Mouse (Mus musculus) limb, embryonic 13.5 days (tissue): Measurements from ENCODE around the gene 4933424G06Rik. TPM values are rescaled to one million over a fixed set of nuclear protein-coding genes. Genes with fewer than 3 reads are reported as not detected.

Source experiments
- ATAC-seq: fragments of 200-750 bp; cut with Nextera tagmentation; 2 replicates; pipeline ENCODE4 v1.8.0; 2017; ENCODE audit warnings: low read depth, moderate number of reproducible peaks, moderate TSS enrichment; ENCODE audit not compliant: low FRiP score
- H3K27ac ChIP-seq: fragments of 300-500 bp; sonication (generic); 2 replicates; pipeline ENCODE4 v1.5.1; 2015; ENCODE audit warnings: inconsistent platforms, mild to moderate bottlenecking, moderate library complexity
- H3K27me3 ChIP-seq: fragments of 300-500 bp; sonication (generic); 2 replicates; pipeline ENCODE4 v1.6.1; 2015; ENCODE audit warnings: mild to moderate bottlenecking, inconsistent platforms
- H3K36me3 ChIP-seq: fragments of 300-500 bp; sonication (generic); 2 replicates; pipeline ENCODE4 v1.6.1; 2015; ENCODE audit warnings: inconsistent platforms, mild to moderate bottlenecking, moderate library complexity
- H3K4me1 ChIP-seq: fragments of 300-500 bp; sonication (generic); 2 replicates; pipeline ENCODE4 v1.6.1; 2015; ENCODE audit warnings: inconsistent platforms
- H3K4me2 ChIP-seq: fragments of 300-500 bp; sonication (generic); replicated peaks from 2 replicates; pipeline ENCODE4 v1.6.1; 2015; ENCODE audit warnings: inconsistent platforms, mild to moderate bottlenecking, moderate library complexity
- H3K4me3 ChIP-seq: fragments of 300-500 bp; sonication (generic); 2 replicates; pipeline ENCODE4 v1.5.1; 2015; ENCODE audit warnings: moderate library complexity, mild to moderate bottlenecking, inconsistent platforms
- H3K9ac ChIP-seq: fragments of 300-500 bp; sonication (generic); 2 replicates; pipeline ENCODE4 v1.6.1; 2015; ENCODE audit warnings: mild to moderate bottlenecking, inconsistent platforms
- H3K9me3 ChIP-seq: fragments of 300-500 bp; sonication (generic); 2 replicates; pipeline ENCODE4 v1.6.1; 2016; ENCODE audit warnings: inconsistent platforms
- WGBS: fragments of 180-500 bp; shearing (Covaris S2); methylation state at CpG from one replicate; pipeline ENCODE4 v1.1.7; 2015; 5-methylcytosine and 5-hydroxymethylcytosine counted together
- polyA plus RNA-seq: library from polyadenylated mRNA; unstranded; fragments of >200 nt; fragmentation: Nextera tagmentation; extraction: Ambion mirVana; gene quantifications from 2 replicates; pipeline ENCODE4 v1.2.1, GENCODE M21; 2015

Gene 4933424G06Rik
- polyA plus RNA-seq, 1 experiment from 2014 or later: not detected

DNA sequence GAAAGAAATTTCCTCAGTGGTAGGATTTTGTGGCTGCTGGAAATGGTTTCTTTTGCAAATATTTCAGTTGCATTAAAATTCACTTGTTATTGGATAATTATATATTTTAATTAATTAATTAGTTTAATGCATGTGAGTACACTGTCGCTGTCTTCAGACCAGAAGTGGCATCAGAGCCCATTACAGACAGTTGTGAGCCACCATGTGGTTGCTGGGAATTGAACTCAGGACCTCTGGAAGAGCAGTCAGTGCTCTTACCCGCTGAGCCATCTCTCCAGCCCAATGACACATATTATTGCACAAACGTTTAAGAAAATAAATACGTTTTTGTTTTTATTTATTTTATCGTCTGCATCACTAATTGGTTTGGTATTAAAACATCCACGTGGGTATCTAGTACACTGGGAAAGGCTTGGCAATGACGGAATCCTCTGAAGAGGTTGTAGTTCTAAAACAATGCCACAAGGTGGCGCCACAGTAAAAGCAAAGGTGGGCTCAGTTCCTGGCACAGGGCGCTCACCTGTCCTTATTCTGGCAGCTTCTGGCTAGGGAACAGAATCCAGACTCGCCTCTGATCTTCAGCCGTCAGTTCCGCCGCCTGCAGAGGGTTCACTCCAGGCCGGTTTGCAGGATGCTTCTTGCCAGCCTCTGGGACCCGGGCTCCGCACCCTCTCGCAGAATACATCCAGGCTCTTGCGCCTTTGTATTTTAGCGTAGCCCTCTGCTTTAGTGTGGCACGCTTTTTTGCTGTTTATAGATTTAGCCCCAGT lies 74.6 kb downstream of the 4933424G06Rik start:
- peaks cover 12% of the 10 kb centered on the region for H3K4me1 ChIP-seq
- peak overlapping the region; percentile 42 for H3K4me3 ChIP-seq
- peak; percentile 48 for ATAC-seq
- WGBS: 3% methylated on average over 20 of the region's 20 CpGs
- H3K36me3 ChIP-seq: no peaks in the 10 kb centered on the region
- H3K9me3 ChIP-seq: no peaks in the 10 kb centered on the region
- peak overlapping the region; percentile 84 for H3K4me2 ChIP-seq
- peak overlapping the region; percentile 59 for H3K9ac ChIP-seq
- no peak overlapping the region for H3K27ac ChIP-seq
- H3K27me3 ChIP-seq: peaks cover 16% of the 10 kb centered on the region

DNA sequence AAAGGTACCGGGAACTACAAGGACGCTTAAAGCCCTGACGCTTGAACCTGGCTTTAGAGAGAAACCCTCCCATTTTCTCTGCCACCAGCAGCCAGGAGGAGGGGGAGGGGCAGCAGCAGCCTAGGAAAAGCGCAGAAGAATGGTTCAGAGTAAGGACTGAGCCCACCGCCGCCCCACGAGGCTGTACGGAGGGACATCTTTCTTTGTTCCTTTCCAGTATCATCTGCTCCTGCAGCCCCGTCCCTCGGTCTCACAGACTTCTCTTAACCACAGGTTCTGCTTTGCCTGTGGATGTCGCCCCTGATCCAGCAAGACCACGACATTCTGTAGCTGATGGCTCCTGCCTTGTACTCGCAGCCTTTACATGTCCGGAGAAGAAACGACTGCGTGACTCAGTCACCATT lies 75.3 kb downstream of the 4933424G06Rik start:
- Histone ChIP-seq H3K4me3 (peak overlapping the region; percentile 42), H3K27me3 (peaks cover 16% of the 10 kb centered on the region), H3K4me1 (peaks cover 12% of the 10 kb centered on the region), H3K36me3 (peaks cover 2% of the 10 kb centered on the region), H3K4me2 (peak overlapping the region; percentile 84), H3K27ac (no peak overlapping the region), H3K9me3 (no peaks in the 10 kb centered on the region), H3K9ac (peak overlapping the region; percentile 59)
- no peak; the same call in 1 of the 2 replicates for ATAC-seq
- WGBS: 4% methylated on average over 16 of the region's 16 CpGs

DNA sequence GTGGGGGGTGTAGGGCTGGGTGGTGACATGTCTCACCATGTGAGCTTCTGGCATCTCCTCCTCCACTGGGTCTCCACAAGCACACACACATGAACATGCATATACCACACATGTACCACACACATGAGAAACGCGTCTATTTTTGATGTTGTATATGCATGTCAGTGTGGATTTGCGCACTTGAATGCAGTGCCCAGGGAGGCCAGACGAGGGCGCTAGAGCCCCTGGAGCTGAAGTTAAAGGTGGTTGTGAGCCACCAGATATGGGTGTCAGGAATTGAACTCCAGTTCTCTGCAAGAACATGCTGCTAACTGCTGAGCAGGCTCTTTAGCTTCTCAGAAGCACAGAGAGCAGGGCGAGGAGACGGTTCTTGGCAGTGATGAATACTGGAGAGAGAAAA lies 76.4 kb downstream of the 4933424G06Rik start:
- Histone ChIP-seq H3K36me3 (peaks cover 11% of the 10 kb centered on the region), H3K4me2 (no peak overlapping the region), H3K9ac (no peak overlapping the region), H3K4me3 (no peak overlapping the region), H3K4me1 (peaks cover 12% of the 10 kb centered on the region), H3K9me3 (no peaks in the 10 kb centered on the region), H3K27me3 (peaks cover 16% of the 10 kb centered on the region), H3K27ac (no peak overlapping the region)
- ATAC-seq: no peak
- 93% methylated on average over 7 of the region's 7 CpGs for WGBS

DNA sequence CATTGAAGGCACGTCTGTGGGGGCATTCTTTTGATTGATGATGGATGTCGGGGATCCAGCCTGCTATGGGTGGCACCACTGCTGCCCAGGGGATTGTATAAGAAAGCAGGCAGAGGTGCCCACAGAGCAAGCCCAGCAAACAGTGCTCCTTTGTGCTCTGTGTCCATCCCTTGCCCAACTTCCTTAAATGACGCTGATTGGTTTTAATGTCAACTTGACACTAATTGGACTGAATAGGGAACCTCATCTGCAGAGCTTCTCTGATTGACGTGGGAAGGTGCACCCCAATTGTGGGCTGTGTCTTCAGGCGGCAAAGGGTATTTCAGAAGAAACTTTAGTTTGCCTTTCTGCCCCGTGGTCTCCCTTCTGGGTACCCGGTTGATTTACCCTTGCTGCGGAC lies 79.5 kb downstream of the 4933424G06Rik start:
- Histone ChIP-seq H3K27ac (no peak overlapping the region), H3K9me3 (no peaks in the 10 kb centered on the region), H3K4me1 (peaks cover 12% of the 10 kb centered on the region), H3K9ac (no peak overlapping the region), H3K27me3 (0 out of 2 replicates have a peak, but pooled peaks cover 8% of the 10 kb centered on the region), H3K4me2 (no peak overlapping the region), H3K4me3 (no peak overlapping the region), H3K36me3 (peaks cover 37% of the 10 kb centered on the region)
- WGBS: 83% methylated on average over 8 of the region's 8 CpGs
- ATAC-seq: no peak

DNA sequence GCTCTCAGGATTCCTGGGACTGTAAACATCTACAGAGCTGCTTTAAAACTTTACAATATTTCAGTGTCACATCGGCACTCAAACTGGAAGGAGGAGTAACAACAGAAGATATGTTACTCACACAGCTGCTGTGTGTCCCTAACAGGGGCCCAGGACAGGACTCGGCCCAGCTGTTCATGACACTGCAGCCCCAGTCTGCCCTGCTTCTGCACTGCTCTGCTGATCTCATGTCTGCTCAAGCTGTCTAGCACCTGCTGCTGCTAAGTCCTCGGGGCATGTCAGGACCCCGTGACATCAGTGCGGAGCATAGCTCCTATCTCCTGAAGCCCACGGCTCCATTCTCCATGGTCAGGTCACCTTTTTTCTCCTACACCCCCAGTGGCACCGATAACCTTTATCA lies 86.8 kb downstream of the 4933424G06Rik start:
- peak; percentile 79 for ATAC-seq
- Histone ChIP-seq H3K9me3 (no peaks in the 10 kb centered on the region), H3K4me1 (no peaks in the 10 kb centered on the region), H3K4me2 (no peak overlapping the region), H3K36me3 (peaks cover 93% of the 10 kb centered on the region), H3K27ac (no peak overlapping the region), H3K4me3 (no peak overlapping the region), H3K27me3 (no peaks in the 10 kb centered on the region), H3K9ac (no peak overlapping the region)
- WGBS: 88% methylated on average over 7 of the region's 7 CpGs

DNA sequence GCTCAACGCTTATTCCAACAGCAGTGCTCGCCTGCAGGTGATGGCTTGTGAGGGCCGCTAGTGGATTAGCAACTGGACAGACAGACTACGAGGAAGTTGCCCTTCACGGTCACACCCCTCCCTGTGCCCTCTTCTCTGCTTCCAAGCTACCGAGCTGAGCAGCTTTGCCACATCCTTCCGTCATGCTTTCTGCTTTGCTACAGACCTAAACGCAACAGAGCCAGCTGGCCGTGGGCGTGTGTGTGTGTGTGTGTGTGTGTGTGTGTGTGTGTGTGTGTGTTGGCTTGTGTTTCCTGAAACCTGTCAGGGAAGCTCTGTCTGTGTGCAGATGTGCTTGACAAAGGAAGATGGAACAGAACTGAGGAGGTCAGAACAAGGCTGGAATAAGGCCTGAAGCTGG lies 87.5 kb downstream of the 4933424G06Rik start:
- Histone ChIP-seq H3K9me3 (no peaks in the 10 kb centered on the region), H3K4me3 (no peak overlapping the region), H3K36me3 (peaks cover 96% of the 10 kb centered on the region), H3K4me1 (no peaks in the 10 kb centered on the region), H3K27ac (no peak overlapping the region), H3K9ac (no peak overlapping the region), H3K4me2 (no peak overlapping the region), H3K27me3 (no peaks in the 10 kb centered on the region)
- WGBS: 85% methylated on average over 10 of the region's 10 CpGs
- ATAC-seq: no peak

DNA sequence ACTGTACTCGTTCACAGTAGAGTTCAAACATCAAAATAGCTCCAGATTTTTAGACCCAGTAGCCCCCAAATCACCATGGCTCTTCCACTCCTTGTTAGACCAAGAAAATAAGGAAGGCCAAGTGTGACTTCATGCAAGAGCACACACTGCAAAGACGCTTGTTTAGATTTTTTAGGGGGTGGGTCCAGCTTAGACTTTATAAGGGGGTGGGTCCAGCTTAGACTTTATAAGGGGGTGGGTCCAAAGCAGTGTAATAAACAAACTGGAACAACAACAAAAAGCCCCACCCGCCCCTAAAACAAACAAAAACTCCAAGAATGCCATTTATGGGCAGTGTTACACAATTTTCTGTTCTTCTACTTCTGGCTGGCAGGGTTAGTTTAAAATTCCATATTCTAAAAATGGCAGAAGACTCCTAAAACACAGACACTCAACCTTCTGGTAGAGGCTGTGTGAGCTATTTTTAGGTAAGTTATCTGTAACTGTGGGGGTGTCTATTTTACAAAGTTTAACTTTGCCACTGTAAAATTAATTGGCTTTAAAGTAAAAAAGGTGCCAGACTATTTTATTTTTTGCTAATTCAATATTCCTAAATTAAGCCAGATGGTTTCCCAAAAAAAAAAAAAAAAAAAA lies 90.5 kb downstream of the 4933424G06Rik start:
- H3K4me2 ChIP-seq: no peak overlapping the region
- no peaks in the 10 kb centered on the region for H3K27me3 ChIP-seq
- H3K4me1 ChIP-seq: no peaks in the 10 kb centered on the region
- H3K9ac ChIP-seq: no peak overlapping the region
- H3K9me3 ChIP-seq: no peaks in the 10 kb centered on the region
- H3K36me3 ChIP-seq: peaks cover 92% of the 10 kb centered on the region
- WGBS: 74% methylated on average over 3 of the region's 3 CpGs
- no peak for ATAC-seq
- no peak overlapping the region for H3K27ac ChIP-seq
- H3K4me3 ChIP-seq: no peak overlapping the region

DNA sequence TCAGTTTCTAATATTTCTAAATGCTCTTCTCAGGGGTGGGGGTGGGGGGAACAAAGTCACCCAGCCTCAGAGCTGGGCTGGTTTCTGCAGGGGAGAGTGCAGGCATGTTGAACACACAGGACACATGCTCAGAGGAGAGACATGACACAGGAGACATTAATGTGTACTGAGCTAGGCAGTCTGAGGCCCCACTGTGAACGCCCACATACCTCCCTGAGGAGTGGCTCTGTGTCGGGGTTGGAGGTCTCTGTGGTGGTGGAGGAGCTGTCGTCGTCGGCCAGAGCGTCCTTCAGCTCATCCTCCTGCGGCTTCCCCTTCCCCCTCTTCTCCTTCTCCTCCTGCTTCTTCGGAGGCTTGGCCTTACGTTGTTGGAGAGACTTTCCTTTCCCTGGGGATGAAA lies 94.3 kb downstream of the 4933424G06Rik start:
- H3K36me3 ChIP-seq: peaks cover 91% of the 10 kb centered on the region
- ATAC-seq: no peak

DNA sequence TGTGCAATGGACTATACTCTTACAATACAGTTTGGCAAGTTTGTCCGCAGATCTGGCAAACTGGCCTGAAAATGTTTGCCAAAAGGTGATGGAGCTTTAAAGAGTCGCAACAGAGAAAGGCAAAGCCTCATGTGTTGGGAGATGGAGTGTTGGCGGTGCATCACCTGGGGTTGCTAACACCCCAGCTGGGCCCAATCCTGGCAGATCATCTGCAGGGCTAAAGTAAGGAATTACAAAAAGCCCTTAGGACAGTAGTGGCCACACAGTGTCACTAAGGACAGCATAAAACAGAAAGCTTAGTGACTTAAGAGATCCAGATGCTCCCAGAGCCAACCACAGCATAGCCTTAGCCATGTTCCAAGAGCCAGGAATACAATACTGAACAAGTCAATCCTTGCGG lies 94.9 kb downstream of the 4933424G06Rik start:
- peaks cover 91% of the 10 kb centered on the region for H3K36me3 ChIP-seq
- H3K27ac ChIP-seq: no peak overlapping the region
- no peak overlapping the region for H3K9ac ChIP-seq
- no peaks in the 10 kb centered on the region for H3K27me3 ChIP-seq
- no peaks in the 10 kb centered on the region for H3K4me1 ChIP-seq
- no peak for ATAC-seq
- no peak overlapping the region for H3K4me2 ChIP-seq
- no peak overlapping the region for H3K4me3 ChIP-seq
- WGBS: 94% methylated on average over 4 of the region's 4 CpGs
- H3K9me3 ChIP-seq: no peaks in the 10 kb centered on the region

More for the DNA sequence above, 94.3 kb downstream of the 4933424G06Rik start:
- WGBS: 71% methylated on average over 9 of the region's 9 CpGs
- Histone ChIP-seq H3K9ac (no peak overlapping the region), H3K27me3 (no peaks in the 10 kb centered on the region), H3K4me2 (no peak overlapping the region), H3K27ac (no peak overlapping the region), H3K9me3 (no peaks in the 10 kb centered on the region), H3K4me3 (no peak overlapping the region), H3K4me1 (no peaks in the 10 kb centered on the region)

DNA sequence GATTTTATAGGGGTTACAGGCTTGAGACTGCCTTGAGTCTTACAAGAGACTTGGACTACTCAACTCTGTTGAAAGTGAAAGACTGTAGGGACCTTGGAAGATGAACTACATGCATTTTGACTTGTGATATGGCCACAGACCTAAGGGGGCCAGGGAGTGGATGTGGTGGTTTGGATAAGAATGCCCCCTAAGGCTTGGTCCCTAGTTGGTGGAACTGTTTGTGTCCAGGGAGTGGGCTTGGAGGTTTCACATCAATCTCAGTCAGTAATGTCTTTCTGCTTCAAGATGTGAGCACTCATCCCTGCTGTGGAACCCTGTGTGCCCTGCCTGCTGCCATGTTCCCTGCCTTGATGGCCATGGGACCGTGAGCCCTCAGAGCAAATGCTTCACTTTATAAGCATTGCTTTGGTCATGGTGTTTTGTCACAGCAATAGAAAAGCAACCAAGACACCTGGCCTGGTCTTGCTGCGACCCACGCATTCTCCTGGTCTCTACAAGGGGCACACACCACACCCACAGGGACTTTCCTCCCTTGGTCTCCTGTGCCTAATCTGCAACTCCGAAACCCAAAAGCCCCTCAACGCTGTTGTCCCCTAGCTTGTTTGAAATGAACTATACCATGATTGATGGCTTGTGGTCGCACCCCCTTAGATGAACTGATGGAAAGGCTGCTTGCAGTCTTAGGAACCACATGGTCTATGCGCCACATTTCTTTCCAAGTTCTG lies 96.4 kb downstream of the 4933424G06Rik start:
- H3K36me3 ChIP-seq: peaks cover 93% of the 10 kb centered on the region
- H3K4me2 ChIP-seq: no peak overlapping the region
- no peak overlapping the region for H3K9ac ChIP-seq
- H3K4me1 ChIP-seq: no peaks in the 10 kb centered on the region
- H3K9me3 ChIP-seq: no peaks in the 10 kb centered on the region
- H3K4me3 ChIP-seq: no peak overlapping the region
- 95% methylated on average over 7 of the region's 7 CpGs for WGBS
- no peak for ATAC-seq
- H3K27me3 ChIP-seq: no peaks in the 10 kb centered on the region
- H3K27ac ChIP-seq: no peak overlapping the region

DNA sequence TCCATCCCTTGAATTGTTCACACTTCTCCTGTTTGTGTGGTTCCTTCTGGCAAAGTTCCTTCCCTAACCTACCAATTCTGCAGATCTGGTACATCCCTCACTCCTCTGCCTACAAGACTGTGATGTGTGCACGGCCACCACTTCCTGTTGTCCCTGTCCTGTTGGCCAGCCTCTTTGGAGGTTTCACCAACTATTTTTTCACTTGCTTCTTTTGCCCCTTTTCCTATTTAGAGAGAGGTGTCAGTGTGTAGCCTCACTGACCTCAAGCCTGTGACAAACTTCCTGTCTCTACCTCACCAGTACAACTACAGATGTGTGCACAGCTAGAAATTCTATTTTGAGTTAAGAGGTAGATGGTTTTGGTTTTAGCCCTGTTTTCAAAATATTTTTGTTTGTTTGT lies 97.1 kb downstream of the 4933424G06Rik start:
- Histone ChIP-seq H3K4me1 (no peaks in the 10 kb centered on the region), H3K4me2 (no peak overlapping the region), H3K9ac (no peak overlapping the region), H3K27me3 (no peaks in the 10 kb centered on the region), H3K4me3 (no peak overlapping the region), H3K36me3 (peaks cover 93% of the 10 kb centered on the region), H3K27ac (no peak overlapping the region), H3K9me3 (no peaks in the 10 kb centered on the region)
- ATAC-seq: no peak
- WGBS: 88% methylated on average over 1 of the region's 1 CpGs
